Mouse (Mus musculus): ENCODE data around the gene Gstz1.

DNA sequence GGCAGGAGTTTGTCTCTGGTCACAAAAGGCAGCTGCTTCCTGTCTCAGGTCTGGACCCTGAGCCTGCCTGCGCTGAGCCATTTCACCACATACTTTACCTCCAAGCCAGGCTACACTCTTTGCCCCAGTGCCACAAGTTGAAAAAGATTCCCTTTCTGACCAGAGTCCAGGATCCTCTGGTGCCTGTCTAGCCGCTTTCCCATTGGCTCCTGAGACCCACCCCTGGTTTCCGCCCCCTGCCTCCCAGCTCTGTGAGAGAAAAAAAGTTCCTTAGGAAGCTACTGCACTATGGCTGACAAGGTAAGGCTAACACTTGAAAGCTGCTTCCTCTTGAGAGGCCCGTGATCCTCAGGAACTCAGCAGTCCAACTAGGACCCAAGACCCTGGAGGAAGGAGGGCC, 10.4 kb downstream of the Gstz1 start:
- no peak for TF ChIP-seq E2F4 (IDR thresholded peaks at IDR 0.05; ENCODE audit: insufficient read depth)
- no peak for TF ChIP-seq MYOD1 (IDR thresholded peaks at IDR 0.05; ENCODE audit: control insufficient read depth in 1 of 3, insufficient read length in 2 of 3, low read depth in 2 of 3)
- no peak for TF ChIP-seq POLR2A (IDR thresholded peaks at IDR 0.05; ENCODE audit: insufficient read length, low read depth)
- TF ChIP-seq REST (IDR thresholded peaks at IDR 0.05; ENCODE audit: insufficient read depth, insufficient read length) = no peak
- TF ChIP-seq POLR2AphosphoS2 (IDR thresholded peaks at IDR 0.05; ENCODE audit: insufficient read length, low read depth) = no peak

Data from myocyte (in vitro differentiated cells).